In the genomic region with DNA sequence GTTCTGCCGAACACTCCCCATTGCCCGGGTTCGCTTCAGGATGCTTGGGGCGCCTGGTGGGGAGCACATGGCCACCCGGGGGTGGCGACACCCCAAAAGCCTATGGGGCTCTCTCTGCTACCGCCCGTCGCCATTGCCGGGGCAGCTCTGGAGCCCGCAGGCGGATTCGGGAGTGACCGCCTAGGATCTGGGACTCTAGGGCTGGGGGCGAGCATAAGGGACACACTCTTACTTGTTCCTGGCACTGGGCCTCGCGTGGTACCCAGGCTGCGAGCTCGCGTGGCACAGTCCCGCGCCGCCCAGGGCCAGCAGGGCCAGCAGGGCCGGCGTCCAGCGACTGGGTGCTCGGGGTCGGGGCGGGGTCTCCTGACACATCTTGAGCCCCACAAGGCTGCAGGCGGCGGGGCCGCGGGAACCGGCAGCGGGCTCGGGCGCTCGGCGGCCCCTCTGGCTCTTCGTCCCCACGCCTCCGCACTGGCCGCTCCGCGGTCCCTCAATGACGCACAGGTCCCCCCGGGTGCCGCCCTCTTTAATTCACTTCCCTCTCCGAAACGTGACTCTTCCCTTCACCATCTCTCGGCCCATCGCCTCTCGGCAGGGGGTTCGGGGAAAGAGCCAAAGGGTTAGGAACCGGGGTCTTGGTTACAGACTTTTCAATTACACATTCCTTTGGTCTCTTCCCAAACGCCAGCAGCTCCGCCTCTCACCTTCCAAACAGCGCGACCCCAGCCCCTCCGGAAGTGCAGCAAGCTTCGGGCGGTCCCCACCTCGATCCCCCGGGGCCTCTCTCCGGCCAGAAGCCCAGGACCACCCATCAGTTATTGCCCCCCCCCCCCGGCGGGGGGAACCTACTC, we compare ENCODE assay signal across 9 mouse cellular contexts. TPM values are rescaled to one million over a fixed set of nuclear protein-coding genes. Genes with fewer than 3 reads are reported as not detected.
A peak's percentile ranks its signal among the peaks of the same experiment; 100 is the strongest.
DNase-seq lines count a peak whose midpoint lies in the region; ATAC-seq lines count a peak whose summit lies in the region.
"Had no signal": no experiment of that assay in that cellular context is flagged by ENCODE, and none has a peak within 500 bp of the region (broad histone marks: within the 10 kb centered on the region; RNA-seq: fewer than 3 reads in every experiment).

No protein-coding gene starts in this region.

- no peak for DNase-seq in frontal cortex, postnatal 14 days (ENCODE audit: low spot score in 2 of 2)
- peak; percentile 66 for DNase-seq in gastrocnemius, postnatal 10 days
- peak; percentile 45 for DNase-seq in lung, postnatal 10 days
- DNase-seq in ovary, postnatal 14 days (ENCODE audit: low spot score): peak; percentile 31
- DNase-seq in adipocyte (ENCODE audit: low spot score): no peak

- peak overlapping the region; percentile 57 for H3K4me3 ChIP-seq in brown adipose tissue, adult 24 weeks (ENCODE audit: insufficient read depth, low read depth, low read length)
- peak overlapping the region; percentile 65 for H3K4me3 ChIP-seq in hindbrain, embryonic 16.5 days (ENCODE audit: low read length)

- H3K9ac ChIP-seq in hindbrain, embryonic 16.5 days (ENCODE audit: low read depth, low read length): peak overlapping the region; percentile 74

- under 1% methylated on average over 61 of the region's 67 CpGs for WGBS in hindbrain, embryonic 16.5 days

- no peaks in the 10 kb centered on the region; the same call in none of the 2 replicates for H3K27me3 ChIP-seq in hindbrain, embryonic 16.5 days (replicated peaks; ENCODE audit: control insufficient read depth, insufficient read depth, low read length)
- H3K27me3 ChIP-seq: Patski had no signal

- H3K4me2 ChIP-seq in hindbrain, embryonic 16.5 days (ENCODE audit: low read length): peak overlapping the region; percentile 100

- no peaks in the 10 kb centered on the region for H3K36me3 ChIP-seq in hindbrain, embryonic 16.5 days (ENCODE audit: control insufficient read depth, insufficient read depth, low read length)

- no peak overlapping the region for H3K27ac ChIP-seq in brown adipose tissue, adult 24 weeks (replicated peaks; ENCODE audit: low read depth, low read length)
- H3K27ac ChIP-seq in hindbrain, embryonic 16.5 days (ENCODE audit: low read depth, low read length): no peak overlapping the region

- H3K4me1 ChIP-seq in brown adipose tissue, adult 24 weeks (ENCODE audit: control insufficient read depth, insufficient read depth, insufficient read length, low read length): peaks cover 2% of the 10 kb centered on the region; the same call in 1 of the 2 replicates
- peaks cover 19% of the 10 kb centered on the region for H3K4me1 ChIP-seq in hindbrain, embryonic 16.5 days (ENCODE audit: control insufficient read depth, insufficient read depth, low read depth, low read length)

- ATAC-seq in frontal cortex, adult (ENCODE audit: low TSS enrichment): peak; percentile 22; the same call in 1 of the 2 replicates
- ATAC-seq in hindbrain, embryonic 16.5 days: peak; percentile 72
- ATAC-seq: Patski had no signal

- H3K9me3 ChIP-seq in hindbrain, embryonic 16.5 days (ENCODE audit: control insufficient read depth, low read length): no peaks in the 10 kb centered on the region

RNA-seq across cellular contexts. Expression of gene Emilin2, which starts 1.1 kb away (rescaled TPM):
- 6.3 and 10.4 TPM in 2 replicates for polyA plus RNA-seq in brown adipose tissue, adult 24 weeks (2012; ENCODE audit: insufficient read depth, insufficient read length, missing spikeins)
- total RNA-seq in gastrocnemius, postnatal 10 days (2021): 10 to 100 TPM; 31.9 to 39.2 TPM
- polyA plus RNA-seq in hindbrain, embryonic 16.5 days (2015; fragmentation: Nextera tagmentation; extraction: Ambion mirVana): 2.2 and 2.5 TPM in 2 replicates

Comparison
In these comparisons a context has a peak if more than half of its experiments do, and no peak if none do; other contexts are left out.
1. DNase-seq: peak in gastrocnemius, postnatal 10 days (single experiment), lung, postnatal 10 days (single experiment) and ovary, postnatal 14 days (single experiment); none in frontal cortex, postnatal 14 days (0 of 2) and adipocyte (single experiment).